Mouse (Mus musculus) liver, embryonic 14.5 days (tissue): ENCODE measurements around the gene Hist2h2ab. TPM values are rescaled to one million over a fixed set of nuclear protein-coding genes. Genes with fewer than 3 reads are reported as not detected.

Experiments
- ATAC-seq: fragments of 200-750 bp; cut with Nextera tagmentation; 2 replicates; pipeline ENCODE4 v1.8.0; 2017; ENCODE audit warnings: moderate number of reproducible peaks, mild to moderate bottlenecking, moderate library complexity; ENCODE audit not compliant: insufficient read depth
- DNase-seq, 3 experiments: peaks; one replicate each; pipeline ENCODE4 v3.0.0-alpha.2; 2012 to 2013; ENCODE audit warnings: low read depth in 3 of 3, low spot score in 3 of 3
- H3K27ac ChIP-seq: fragments of 300-500 bp; sonication (generic); 2 replicates; pipeline ENCODE4 v1.5.1; 2014; ENCODE audit warnings: moderate library complexity, mild to moderate bottlenecking, control low read depth, inconsistent platforms
- H3K27me3 ChIP-seq: fragments of 300-500 bp; sonication (generic); 2 replicates; pipeline ENCODE4 v1.6.1; 2014; ENCODE audit warnings: mild to moderate bottlenecking, low read length, moderate library complexity; ENCODE audit not compliant: control insufficient read depth, insufficient read depth
- H3K36me3 ChIP-seq: fragments of 300-500 bp; sonication (generic); replicated peaks from 2 replicates; pipeline ENCODE4 v1.6.1; 2014; ENCODE audit warnings: low read depth; ENCODE audit not compliant: control insufficient read depth, insufficient read depth
- H3K4me1 ChIP-seq, 2 experiments: fragments of 200-500 bp in 1 of 2; fragments of 300-500 bp in 1 of 2; sonication (generic) in 1 of 2; replicated peaks; 2 replicates each; pipeline ENCODE4 v1.6.1; 2012 to 2014; ENCODE audit warnings: antibody characterized with exemption in 1 of 2, inconsistent platforms in 1 of 2, low read length in 1 of 2; ENCODE audit not compliant: control insufficient read depth in 2 of 2, insufficient read depth in 2 of 2
- H3K4me2 ChIP-seq: fragments of 300-500 bp; sonication (generic); 2 replicates; pipeline ENCODE4 v1.6.1; 2014; ENCODE audit warnings: low read depth, mild to moderate bottlenecking, control low read depth, moderate library complexity
- H3K4me3 ChIP-seq, 2 experiments: fragments of 200-500 bp in 1 of 2; fragments of 300-500 bp in 1 of 2; sonication (generic) in 1 of 2; 2 replicates each; pipeline ENCODE4 v1.5.1; 2012 to 2014; ENCODE audit warnings: low read depth in 2 of 2, low read length in 2 of 2, mild to moderate bottlenecking in 2 of 2, control low read depth in 1 of 2, inconsistent platforms in 1 of 2, moderate library complexity in 1 of 2; ENCODE audit not compliant: insufficient read depth in 1 of 2
- H3K9ac ChIP-seq: fragments of 300-500 bp; sonication (generic); replicated peaks from 2 replicates; pipeline ENCODE4 v1.6.1; 2014; ENCODE audit warnings: mild to moderate bottlenecking, control low read depth, moderate library complexity
- H3K9me3 ChIP-seq: fragments of 300-500 bp; sonication (generic); 2 replicates; pipeline ENCODE4 v1.6.1; 2016; ENCODE audit warnings: low read length, mixed read lengths; ENCODE audit not compliant: control insufficient read depth
- CTCF ChIP-seq: IDR thresholded peaks from 2 replicates; pipeline ENCODE4 v1.5.1; 2016; ENCODE audit warnings: antibody characterized with exemption, low read depth, control low read depth
- EP300 ChIP-seq: IDR thresholded peaks from 2 replicates; pipeline ENCODE4 v1.6.1; 2016; ENCODE audit warnings: antibody characterized with exemption, low read depth
- WGBS: fragments of 180-500 bp; shearing (Covaris S2); extraction: QIAGEN DNeasy Blood & Tissue Kit; methylation state at CpG from one replicate; pipeline ENCODE4 v1.1.7; 2014; ENCODE audit not compliant: insufficient replicate concordance; 5-methylcytosine and 5-hydroxymethylcytosine counted together
- polyA plus RNA-seq, 2 experiments: library from polyadenylated mRNA; depleted of rRNA in 1 of 2; stranded (reverse) in 1 of 2; unstranded in 1 of 2; fragments of >200 nt; fragmentation: Nextera tagmentation in 1 of 2; extraction: Ambion mirVana in 1 of 2; gene quantifications; 2 replicates each; pipeline versions ENCODE4 v1.2.1 to v1.2.3; 2012 to 2014

Hist2h2ab gene
- polyA plus RNA-seq, 2 experiments, result 0.52 to 0.68 TPM

GRCm38 (mm10) chr3:96182382-96182776, 37.3 kb upstream of the Hist2h2ab start:
- DNase-seq, result no peak

DNA sequence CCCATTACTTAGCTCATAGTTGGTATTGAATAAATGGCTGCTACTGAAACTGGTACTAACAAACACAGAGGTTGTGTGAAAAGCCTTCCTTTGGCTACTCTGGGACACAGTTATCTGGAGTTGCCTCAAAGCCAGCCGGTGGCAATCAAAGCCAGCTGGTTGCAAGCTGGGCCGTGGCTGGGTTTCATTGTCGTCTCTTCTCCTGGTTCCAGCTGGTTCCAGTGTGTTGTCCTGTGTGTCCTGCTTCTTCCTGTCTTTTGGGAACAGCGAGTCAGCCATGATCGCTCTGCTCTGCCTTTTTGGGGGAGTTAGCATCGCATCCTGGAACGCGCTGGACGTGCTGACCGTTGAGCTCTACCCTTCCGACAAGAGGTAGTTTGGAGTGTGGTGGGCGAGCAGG, 26.7 kb upstream of the Hist2h2ab start:
- no peak for ATAC-seq
- Histone ChIP-seq H3K27ac (no peak overlapping the region), H3K4me3 (no peak overlapping the region), H3K9me3 (no peaks in the 10 kb centered on the region), H3K4me1 (peaks cover 9 to 10% of the 10 kb centered on the region in 2 experiments), H3K27me3 (no peaks in the 10 kb centered on the region; the same call in 1 of the 2 replicates), H3K4me2 (no peak overlapping the region), H3K36me3 (no peaks in the 10 kb centered on the region), H3K9ac (no peak overlapping the region)
- no peak for DNase-seq
- 59% methylated on average over 12 of the region's 12 CpGs for WGBS
- no peak for TF ChIP-seq CTCF
- no peak for TF ChIP-seq EP300

More at GRCm38 (mm10) chr3:96182382-96182776, 37.3 kb upstream of the Hist2h2ab start:
- Histone ChIP-seq H3K36me3 (peaks cover 7% of the 10 kb centered on the region), H3K27ac (no peak overlapping the region), H3K4me1 (peaks cover 0 to 9% of the 10 kb centered on the region in 2 experiments; a peak in 2 of 4 replicates), H3K4me2 (no peak overlapping the region), H3K9me3 (no peaks in the 10 kb centered on the region), H3K9ac (no peak overlapping the region), H3K27me3 (peaks cover 3% of the 10 kb centered on the region; the same call in 1 of the 2 replicates), H3K4me3 (no peak overlapping the region)
- TF ChIP-seq CTCF (no peak), EP300 (no peak)
- WGBS, result 27% methylated on average over 4 of the region's 4 CpGs
- ATAC-seq, result no peak

GRCm38 (mm10) chr3:96194966-96195365, 24.7 kb upstream of the Hist2h2ab start:
- peaks cover 13 to 22% of the 10 kb centered on the region in 2 experiments for H3K4me1 ChIP-seq
- 53% methylated on average over 10 of the region's 10 CpGs for WGBS

DNA sequence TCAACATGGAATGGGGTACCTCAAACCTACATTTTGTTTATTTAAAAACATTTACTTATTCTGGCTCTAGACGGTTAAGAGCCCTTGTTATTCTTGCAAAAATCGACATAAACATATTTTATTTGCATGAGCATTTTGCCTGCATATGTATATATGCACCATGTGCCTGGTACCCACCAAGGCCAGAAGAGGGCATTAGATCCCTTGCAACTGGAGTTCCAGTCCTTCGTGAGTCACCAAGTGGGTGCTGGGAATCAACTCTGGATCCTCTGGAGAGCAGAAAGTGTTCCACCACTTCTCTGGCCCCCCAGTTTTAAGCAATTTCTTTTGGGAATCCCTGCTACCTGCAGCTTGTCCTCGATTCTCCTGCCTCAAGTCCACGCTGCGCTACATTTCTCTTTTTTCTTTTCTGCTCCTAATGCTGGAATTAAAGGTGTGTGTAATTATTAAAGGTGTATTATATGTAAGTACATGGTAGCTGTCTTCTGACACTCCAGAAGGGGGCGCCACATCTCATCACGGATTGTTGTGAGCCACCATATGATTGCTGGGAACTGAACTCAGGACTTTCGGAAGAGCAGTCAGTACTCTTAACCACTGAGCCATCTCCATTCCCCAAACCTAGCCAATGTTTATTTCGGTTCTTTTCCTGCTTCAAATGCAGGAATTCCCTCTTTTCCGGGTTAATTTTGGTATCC, 23.9 kb upstream of the Hist2h2ab start:
- ATAC-seq (no peak), DNase-seq (no peak)
- Histone ChIP-seq H3K27ac (no peak overlapping the region), H3K27me3 (no peaks in the 10 kb centered on the region; the same call in 1 of the 2 replicates), H3K9ac (no peak overlapping the region), H3K9me3 (no peaks in the 10 kb centered on the region), H3K36me3 (no peaks in the 10 kb centered on the region), H3K4me3 (no peak overlapping the region; a peak in 1 of 4 replicates), H3K4me1 (peaks cover 13 to 22% of the 10 kb centered on the region in 2 experiments), H3K4me2 (peak overlapping the region; percentile 97)
- TF ChIP-seq EP300, result no peak
- TF ChIP-seq CTCF, result peak; percentile 27
- 88% methylated on average over 11 of the region's 11 CpGs for WGBS

More at GRCm38 (mm10) chr3:96194966-96195365, 24.7 kb upstream of the Hist2h2ab start:
- H3K27me3 ChIP-seq, result no peaks in the 10 kb centered on the region; the same call in 1 of the 2 replicates
- H3K9me3 ChIP-seq, result no peaks in the 10 kb centered on the region
- no peak overlapping the region for H3K4me2 ChIP-seq
- DNase-seq (no peak), ATAC-seq (no peak)
- H3K9ac ChIP-seq, result no peak overlapping the region
- H3K27ac ChIP-seq, result no peak overlapping the region
- no peak for TF ChIP-seq CTCF
- no peak for TF ChIP-seq EP300
- no peaks in the 10 kb centered on the region for H3K36me3 ChIP-seq
- no peak overlapping the region for H3K4me3 ChIP-seq

DNA sequence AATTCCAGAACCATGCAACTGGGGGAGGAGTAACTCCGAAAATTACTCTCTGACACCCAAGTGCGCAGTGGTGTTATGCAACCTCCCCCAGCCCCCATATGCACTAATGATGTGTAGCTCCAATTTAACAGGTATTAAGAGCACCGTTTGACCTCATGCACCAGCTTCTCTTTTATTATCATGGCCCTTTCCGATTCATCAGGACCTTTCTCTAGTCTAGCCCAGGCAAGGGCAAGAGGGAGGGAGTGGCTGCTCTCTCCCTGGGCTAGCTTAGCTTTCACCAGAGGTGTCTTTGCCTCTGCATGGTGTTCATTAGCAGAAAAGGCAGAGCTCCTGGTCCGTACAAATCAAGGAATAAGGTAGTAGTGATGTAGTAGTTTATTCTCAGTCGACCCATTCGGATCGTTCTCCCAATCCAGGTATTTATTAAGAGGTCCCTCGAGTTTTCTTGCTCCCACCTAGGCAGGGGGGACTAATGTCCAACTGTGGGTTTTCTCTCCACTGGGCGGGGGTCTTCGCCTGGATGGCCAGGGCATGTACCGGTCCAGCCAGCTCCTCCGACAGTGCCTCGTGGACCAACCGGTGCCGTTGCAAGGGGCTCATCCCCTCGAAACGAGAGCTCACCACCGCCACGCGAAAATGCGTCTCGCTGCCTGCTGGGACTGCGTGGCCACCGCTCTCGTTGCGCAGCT, 23.1 kb upstream of the Hist2h2ab start:
- Histone ChIP-seq H3K27me3 (no peaks in the 10 kb centered on the region; the same call in 1 of the 2 replicates), H3K4me1 (peaks cover 13 to 22% of the 10 kb centered on the region in 2 experiments), H3K27ac (peak overlapping the region; percentile 77), H3K9me3 (no peaks in the 10 kb centered on the region), H3K9ac (peak overlapping the region; percentile 94), H3K36me3 (no peaks in the 10 kb centered on the region), H3K4me2 (peak overlapping the region; percentile 97), H3K4me3 (peak overlapping the region; percentile 64 to 70)
- no peak for ATAC-seq
- TF ChIP-seq EP300, result no peak
- no peak; the same call in 1 of the 2 replicates for TF ChIP-seq CTCF
- DNase-seq, result no peak
- 17% methylated on average over 27 of the region's 27 CpGs for WGBS
